Mouse (Mus musculus) hindbrain, postnatal 0 days (tissue): ENCODE measurements around the gene Cmss1. TPM values are rescaled to one million over a fixed set of nuclear protein-coding genes. Genes with fewer than 3 reads are reported as not detected.
"Not testable (repeated sequence)": the region's sequence is repeated elsewhere in the genome, so short reads cannot be mapped to it uniquely, and the experiment has no call there.

Source experiments
- ATAC-seq: fragments of 200-750 bp; cut with Nextera tagmentation; 2 replicates; pipeline ENCODE4 v1.8.0; 2017; ENCODE audit warnings: mild to moderate bottlenecking, moderate TSS enrichment, moderate library complexity
- DNase-seq: peaks from one replicate; pipeline ENCODE4 v3.0.0-alpha.2; 2015; ENCODE audit warnings: low spot score
- H3K27ac ChIP-seq: fragments of 300-500 bp; sonication (generic); 2 replicates; pipeline ENCODE4 v1.5.1; 2014; ENCODE audit warnings: mild to moderate bottlenecking
- H3K27me3 ChIP-seq: fragments of 300-500 bp; sonication (generic); 2 replicates; pipeline ENCODE4 v1.6.1; 2014; ENCODE audit warnings: low read length, mixed read lengths; ENCODE audit not compliant: insufficient read depth
- H3K36me3 ChIP-seq: fragments of 300-500 bp; sonication (generic); 2 replicates; pipeline ENCODE4 v1.6.1; 2014; ENCODE audit warnings: low read length, mixed read lengths; ENCODE audit not compliant: insufficient read depth
- H3K4me1 ChIP-seq: fragments of 300-500 bp; sonication (generic); 2 replicates; pipeline ENCODE4 v1.6.1; 2014; ENCODE audit warnings: antibody characterized with exemption, low read length, mixed read lengths; ENCODE audit not compliant: insufficient read depth
- H3K4me2 ChIP-seq: fragments of 300-500 bp; sonication (generic); 2 replicates; pipeline ENCODE4 v1.6.1; 2014; ENCODE audit warnings: low read depth, mild to moderate bottlenecking, low read length, moderate library complexity, mixed read lengths
- H3K4me3 ChIP-seq: fragments of 300-500 bp; sonication (generic); 2 replicates; pipeline ENCODE4 v1.5.1; 2014; ENCODE audit warnings: low read length
- H3K9ac ChIP-seq: fragments of 300-500 bp; sonication (generic); replicated peaks from 2 replicates; pipeline ENCODE4 v1.6.1; 2014; ENCODE audit warnings: mild to moderate bottlenecking, low read length, moderate library complexity, mixed read lengths
- H3K9me3 ChIP-seq: fragments of 300-500 bp; sonication (generic); 2 replicates; pipeline ENCODE4 v1.6.1; 2016; ENCODE audit warnings: low read length, mixed read lengths
- CTCF ChIP-seq: IDR thresholded peaks from 2 replicates; pipeline ENCODE4 v1.5.1; 2016; ENCODE audit warnings: antibody characterized with exemption, control low read depth, low read depth
- WGBS: fragments of 180-500 bp; shearing (Covaris S2); extraction: QIAGEN DNeasy Blood & Tissue Kit; methylation state at CpG from one replicate; pipeline ENCODE4 v1.1.7; 2014; 5-methylcytosine and 5-hydroxymethylcytosine counted together
- polyA plus RNA-seq: library from polyadenylated mRNA; unstranded; fragments of >200 nt; fragmentation: Nextera tagmentation; extraction: Ambion mirVana; gene quantifications from 2 replicates; pipeline ENCODE4 v1.2.1, GENCODE M21; 2015
- total RNA-seq: library from RNA; depleted of rRNA; stranded (reverse); fragments of >200 nt; gene quantifications from 2 replicates; pipeline ENCODE4 v1.2.3, GENCODE M21; 2014

The Cmss1 gene
- total and polyA plus RNA-seq, 2 experiments from 2014 or later = 8.6 to 42.5 TPM

DNA sequence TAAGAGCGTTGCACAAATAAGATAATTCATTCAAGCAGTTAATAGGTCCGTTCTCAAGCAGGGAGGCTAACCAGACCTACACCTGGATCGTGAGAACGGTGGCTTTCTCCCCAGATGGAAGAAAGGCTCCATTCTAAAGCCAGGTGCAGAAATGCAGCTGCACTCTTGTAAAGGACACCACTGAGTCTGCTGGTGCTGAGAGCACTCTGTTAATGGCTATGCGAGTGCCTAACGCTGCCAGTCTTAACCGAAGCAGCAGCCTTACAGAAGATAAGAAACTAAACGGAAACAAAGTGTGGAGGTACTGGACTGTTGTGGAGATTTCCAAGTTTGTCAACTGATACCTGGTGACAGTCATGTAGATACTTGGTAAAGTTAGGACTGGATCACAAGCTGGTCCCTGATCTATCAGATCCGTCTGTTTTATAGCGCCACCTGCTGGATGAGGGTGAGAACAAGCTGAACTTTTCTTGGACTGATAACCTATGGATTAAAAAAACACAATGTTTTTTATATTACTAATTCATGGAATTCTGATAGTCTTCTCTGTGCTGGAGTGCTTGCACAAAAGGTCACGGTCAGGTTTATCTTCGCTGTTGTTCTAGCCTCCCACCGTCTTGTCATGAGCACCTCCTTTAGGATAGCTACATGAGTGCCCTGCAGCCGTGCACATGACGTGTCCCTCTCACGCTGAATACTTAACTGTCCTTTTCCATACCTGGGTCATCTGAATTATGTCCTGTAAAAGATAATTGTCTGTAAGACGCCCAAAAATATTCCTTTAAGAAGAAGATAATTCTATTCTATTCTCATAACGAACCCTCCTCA is 208.1 kb downstream of the Cmss1 start:
- 62% methylated on average over 18 of the region's 18 CpGs for WGBS
- no peaks in the 10 kb centered on the region for H3K4me1 ChIP-seq
- H3K27ac ChIP-seq = no peak overlapping the region
- H3K4me3 ChIP-seq = no peak overlapping the region
- no peak overlapping the region for H3K4me2 ChIP-seq
- ATAC-seq (peak; percentile 43), DNase-seq (peak; percentile 89)
- TF ChIP-seq CTCF = peak; percentile 87
- H3K36me3 ChIP-seq = no peaks in the 10 kb centered on the region
- no peaks in the 10 kb centered on the region for H3K9me3 ChIP-seq
- no peaks in the 10 kb centered on the region for H3K27me3 ChIP-seq
- no peak overlapping the region for H3K9ac ChIP-seq

GRCm38 (mm10) chr16:57397845-57398244 is 208.8 kb downstream of the Cmss1 start:
- DNase-seq (no peak), ATAC-seq (no peak; the same call in 1 of the 2 replicates)
- WGBS = 65% methylated on average over 6 of the region's 6 CpGs
- Histone ChIP-seq H3K27me3 (no peaks in the 10 kb centered on the region), H3K4me1 (no peaks in the 10 kb centered on the region), H3K9me3 (no peaks in the 10 kb centered on the region), H3K4me2 (no peak overlapping the region), H3K36me3 (no peaks in the 10 kb centered on the region), H3K9ac (no peak overlapping the region), H3K4me3 (no peak overlapping the region), H3K27ac (no peak overlapping the region)
- TF ChIP-seq CTCF = no peak

DNA sequence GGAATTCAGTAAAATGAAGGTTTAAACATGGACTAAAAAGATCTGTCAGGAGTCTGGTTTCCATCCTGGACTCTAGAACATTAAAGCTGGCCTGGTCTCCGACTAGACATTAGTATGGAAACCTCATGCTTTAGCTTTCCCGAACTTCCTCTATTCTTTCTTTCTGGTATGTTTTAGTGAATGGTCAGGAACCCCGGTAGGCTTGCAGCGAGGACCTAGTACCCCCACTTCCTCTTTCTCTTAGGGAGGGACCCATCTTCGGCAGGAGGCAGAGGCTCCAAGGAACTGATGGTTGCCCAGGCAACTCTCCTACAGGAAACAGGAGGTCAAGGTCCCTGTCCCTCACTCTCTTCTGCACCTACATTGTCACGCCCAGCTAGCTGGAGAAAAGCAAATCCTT is 210.4 kb downstream of the Cmss1 start:
- Histone ChIP-seq H3K36me3 (no peaks in the 10 kb centered on the region), H3K4me3 (no peak overlapping the region), H3K4me2 (no peak overlapping the region), H3K9me3 (no peaks in the 10 kb centered on the region), H3K4me1 (no peaks in the 10 kb centered on the region), H3K9ac (no peak overlapping the region), H3K27ac (no peak overlapping the region), H3K27me3 (no peaks in the 10 kb centered on the region)
- whole genome bisulfite sequencing = 65% methylated on average over 6 of the region's 6 CpGs
- ATAC-seq (no peak), DNase-seq (no peak)
- no peak for TF ChIP-seq CTCF

- TF ChIP-seq CTCF = no peak
- Histone ChIP-seq H3K36me3 (no peaks in the 10 kb centered on the region), H3K4me1 (no peaks in the 10 kb centered on the region), H3K9me3 (no peaks in the 10 kb centered on the region), H3K9ac (no peak overlapping the region), H3K27ac (no peak overlapping the region), H3K4me2 (peak overlapping the region; percentile 10; the same call in 1 of the 2 replicates), H3K27me3 (no peaks in the 10 kb centered on the region), H3K4me3 (no peak overlapping the region)
- DNase-seq (no peak), ATAC-seq (no peak)
- 66% methylated on average over 11 of the region's 11 CpGs for WGBS
These were observed 213.5 kb downstream of the Cmss1 start for GRCm38 (mm10) chr16:57393161-57393560.

DNA sequence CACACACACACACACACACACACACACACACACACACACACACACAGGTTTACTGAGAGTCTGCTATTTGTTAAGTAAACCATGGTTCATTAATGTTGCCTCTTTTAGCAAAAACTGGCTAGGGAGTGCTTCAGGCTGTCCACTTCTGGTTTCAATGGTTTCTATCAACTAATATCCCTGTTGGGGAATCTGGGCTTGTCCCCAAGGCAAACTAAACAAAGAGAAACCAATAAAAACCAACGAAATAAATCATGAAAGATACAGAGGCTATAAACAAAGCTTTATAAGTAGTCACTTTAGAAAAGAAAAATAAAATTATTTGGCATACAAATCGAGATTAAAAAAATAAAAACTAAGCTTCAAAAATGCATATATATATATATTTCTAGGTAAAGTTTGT is 214.2 kb downstream of the Cmss1 start:
- no peak for DNase-seq

DNA sequence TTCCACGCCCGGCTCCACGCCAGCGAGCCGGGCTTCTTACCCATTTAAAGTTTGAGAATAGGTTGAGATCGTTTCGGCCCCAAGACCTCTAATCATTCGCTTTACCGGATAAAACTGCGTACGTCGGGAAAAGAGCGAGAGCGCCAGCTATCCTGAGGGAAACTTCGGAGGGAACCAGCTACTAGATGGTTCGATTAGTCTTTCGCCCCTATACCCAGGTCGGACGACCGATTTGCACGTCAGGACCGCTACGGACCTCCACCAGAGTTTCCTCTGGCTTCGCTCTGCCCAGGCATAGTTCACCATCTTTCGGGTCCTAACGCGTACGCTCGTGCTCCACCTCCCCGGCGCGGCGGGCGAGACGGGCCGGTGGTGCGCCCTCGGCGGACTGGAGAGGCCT is 215.5 kb downstream of the Cmss1 start:
- WGBS = 39% methylated on average over 22 of the region's 39 CpGs
- not testable (repeated sequence) for ATAC-seq, H3K9me3 ChIP-seq, H3K27me3 ChIP-seq, H3K27ac ChIP-seq, H3K4me3 ChIP-seq, H3K36me3 ChIP-seq, DNase-seq, H3K4me1 ChIP-seq, H3K4me2 ChIP-seq, H3K9ac ChIP-seq

More for the DNA sequence above, 214.2 kb downstream of the Cmss1 start:
- WGBS = 83% methylated on average over 2 of the region's 2 CpGs
- Histone ChIP-seq H3K4me2 (no peak overlapping the region), H3K27ac (no peak overlapping the region), H3K9ac (no peak overlapping the region), H3K4me1 (no peaks in the 10 kb centered on the region), H3K36me3 (no peaks in the 10 kb centered on the region), H3K4me3 (no peak overlapping the region), H3K9me3 (no peaks in the 10 kb centered on the region), H3K27me3 (no peaks in the 10 kb centered on the region)
- TF ChIP-seq CTCF = no peak
- ATAC-seq = no peak

GRCm38 (mm10) chr16:57389566-57390251 is 217.0 kb downstream of the Cmss1 start:
- ATAC-seq = no peak
- 86% methylated on average over 15 of the region's 15 CpGs for WGBS
- no peak overlapping the region for H3K27ac ChIP-seq

More at GRCm38 (mm10) chr16:57389566-57390251, 217.0 kb downstream of the Cmss1 start:
- no peaks in the 10 kb centered on the region for H3K27me3 ChIP-seq
- H3K4me2 ChIP-seq = no peak overlapping the region
- H3K4me1 ChIP-seq = no peaks in the 10 kb centered on the region
- DNase-seq = no peak
- H3K9me3 ChIP-seq = no peaks in the 10 kb centered on the region
- no peaks in the 10 kb centered on the region for H3K36me3 ChIP-seq
- no peak overlapping the region for H3K4me3 ChIP-seq
- no peak for TF ChIP-seq CTCF
- H3K9ac ChIP-seq = no peak overlapping the region
